Mouse (Mus musculus): ENCODE data around the gene Slc43a1. TPM values are rescaled to one million over a fixed set of nuclear protein-coding genes. Genes with fewer than 3 reads are reported as not detected.

Gene Slc43a1
- 39.0 and 41.0 TPM in 2 replicates for polyA plus RNA-seq (2012; rRNA removed; ENCODE audit: low replicate concordance)

DNA sequence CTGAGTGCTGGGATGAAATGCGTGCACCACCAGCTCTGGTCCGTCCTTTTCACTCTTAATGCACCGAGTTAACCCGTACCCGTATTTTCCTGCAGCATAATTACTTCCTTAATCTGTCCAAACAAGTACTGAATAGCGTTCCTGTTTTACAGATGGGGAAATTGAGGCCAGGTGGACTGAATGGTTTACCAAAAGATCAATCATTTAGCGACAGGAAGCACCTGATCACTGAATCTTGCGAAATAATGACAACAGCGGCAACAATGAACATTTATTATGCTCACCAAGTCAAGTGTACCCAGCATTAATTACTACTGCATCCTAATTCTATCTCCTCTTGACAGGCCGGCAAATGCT lies at the start of gene Slc43a1:
Slc43a1 (plus strand) TSS at position 258 of the 357 bp plus-strand sequence.

DNA sequence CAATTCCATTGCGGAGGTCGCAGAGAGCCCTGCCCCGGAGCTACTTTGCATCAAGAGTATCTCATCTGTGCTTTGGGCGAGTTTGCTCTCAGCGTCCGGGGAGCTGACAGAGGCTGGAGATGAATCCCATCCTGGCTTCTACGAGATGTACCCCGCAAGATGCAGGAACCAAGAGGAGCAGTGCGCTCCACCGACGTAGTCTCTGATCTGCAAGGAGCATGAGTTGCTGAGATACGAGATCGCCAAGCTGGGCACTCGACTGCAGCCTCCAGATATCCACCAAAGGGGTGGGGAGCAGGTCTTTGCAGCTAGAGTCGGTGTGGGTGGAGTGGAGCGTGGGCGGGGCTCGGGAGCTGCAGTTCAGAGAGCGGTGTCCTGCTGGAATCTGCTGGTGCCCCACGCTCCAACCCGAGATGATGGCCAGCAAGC lies 40.1 kb upstream of the Slc43a1 start, which contains the start of gene Ube2l6:
Ube2l6 (plus strand) TSS at position 336 of the 429 bp plus-strand sequence.

DNA sequence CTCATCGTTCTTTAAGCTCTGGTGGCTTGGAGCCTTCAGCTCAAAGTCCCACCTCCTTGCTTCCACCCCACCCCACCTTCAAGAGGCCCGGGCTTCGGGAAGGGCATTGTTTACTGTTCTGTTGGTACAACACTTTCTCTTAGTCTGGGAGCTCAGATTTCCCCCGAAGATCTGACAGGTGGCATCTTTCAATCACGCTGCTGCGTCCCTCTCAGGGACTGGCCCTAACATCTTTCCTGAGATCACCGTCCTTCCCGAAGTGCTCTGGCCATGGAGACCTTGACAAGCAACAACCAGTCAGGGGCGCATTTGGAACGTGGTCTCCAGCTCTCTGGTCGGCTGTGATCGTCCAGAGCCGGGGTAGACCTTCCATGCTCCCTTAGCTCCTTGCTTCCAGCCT lies 16.1 kb upstream of the Slc43a1 start, which contains the start of gene Smtnl1:
Smtnl1 (minus strand) TSS at position 101 of the 400 bp plus-strand sequence.

DNA sequence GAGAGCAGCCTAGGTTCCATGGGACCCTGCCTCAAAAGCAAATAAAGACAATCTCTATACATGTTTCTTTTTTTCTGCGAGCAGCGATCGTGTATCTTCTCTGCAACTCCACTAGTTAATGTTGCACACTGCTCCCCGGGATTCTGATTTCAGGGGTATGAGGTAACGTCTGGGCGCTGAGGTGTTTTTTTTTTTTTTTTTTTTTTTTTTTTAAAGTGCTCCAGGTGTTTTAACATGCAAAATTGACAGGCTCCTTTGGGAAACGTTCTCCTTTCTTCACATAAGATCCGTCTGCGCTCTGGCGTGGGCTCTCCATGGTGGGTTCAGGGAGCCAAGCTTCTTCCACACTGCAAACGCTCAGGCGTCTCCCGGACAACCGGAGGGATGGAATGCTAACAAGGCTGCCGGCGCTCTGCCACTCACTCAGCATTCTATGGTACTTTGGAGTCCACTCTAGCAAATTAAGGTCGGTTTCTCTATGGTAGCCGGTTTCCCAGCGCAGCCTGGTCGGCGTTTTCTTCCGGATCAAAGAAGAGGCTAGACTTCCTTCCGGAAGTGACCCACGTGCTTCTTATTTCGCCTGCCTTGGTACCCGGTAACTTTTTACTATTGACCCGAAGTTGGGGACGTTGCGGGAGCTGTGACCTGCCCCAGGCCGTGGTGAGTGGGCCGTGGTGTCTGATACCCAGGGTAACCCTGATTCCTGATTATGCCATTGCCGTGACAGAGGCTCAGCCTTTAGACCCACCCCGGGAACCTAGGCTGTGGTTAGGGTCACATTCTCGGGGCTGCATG lies 12.0 kb upstream of the Slc43a1 start, which contains the start of gene Timm10:
Timm10 (plus strand) TSS at position 510 of the 795 bp plus-strand sequence.

DNA sequence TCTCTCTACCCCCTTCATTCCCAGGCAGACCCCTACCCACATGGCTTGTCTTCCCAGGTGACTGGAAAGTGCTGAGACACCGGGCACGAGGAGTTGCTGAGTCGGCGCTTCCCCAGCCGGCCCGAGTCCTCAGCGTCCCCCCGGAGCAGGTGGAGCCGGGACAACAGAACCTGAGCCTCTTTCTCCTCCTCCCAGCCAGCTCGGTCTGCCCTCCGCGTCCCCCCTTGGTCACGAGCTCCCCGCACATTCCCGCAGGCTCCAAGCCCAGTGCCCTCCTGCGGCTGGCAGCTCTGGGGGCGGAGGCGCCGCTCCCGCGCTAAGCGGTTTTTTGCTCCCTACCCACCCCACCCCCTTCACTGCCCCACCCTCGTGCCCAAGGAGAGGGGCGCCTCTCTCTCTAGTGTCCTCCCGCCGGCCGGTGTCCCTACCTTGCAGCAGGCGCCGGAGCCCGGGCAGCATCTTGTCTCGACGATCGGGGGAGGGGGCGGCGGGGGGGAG lies 47.6 kb downstream of the Slc43a1 start, which contains the start of gene Rtn4rl2:
Rtn4rl2 (minus strand) TSS at position 477 of the 498 bp plus-strand sequence.

Other genes with a start within 250 kb of the Slc43a1 start
- gene Ctnnd1, start 188.1 kb upstream of the Slc43a1 start, polyA plus RNA-seq (2012; rRNA removed; ENCODE audit: low replicate concordance): 48.1 and 70.2 TPM in 2 replicates
- gene Btbd18, start 179.8 kb upstream of the Slc43a1 start, polyA plus RNA-seq (2012; rRNA removed; ENCODE audit: low replicate concordance): not detected in 2 replicates
- gene Selenoh, start 168.1 kb upstream of the Slc43a1 start, polyA plus RNA-seq (2012; rRNA removed; ENCODE audit: low replicate concordance): 32.7 and 68.5 TPM in 2 replicates
- not detected in 2 replicates for gene Gm28635, start 160.8 kb upstream of the Slc43a1 start, polyA plus RNA-seq (2012; rRNA removed; ENCODE audit: low replicate concordance)
- 9.4 and 10.1 TPM in 2 replicates for gene Med19, start 160.4 kb upstream of the Slc43a1 start, polyA plus RNA-seq (2012; rRNA removed; ENCODE audit: low replicate concordance)
- 98.4 and 120 TPM in 2 replicates for gene Tmx2, start 159.7 kb upstream of the Slc43a1 start, polyA plus RNA-seq (2012; rRNA removed; ENCODE audit: low replicate concordance)
- 45.2 and 59.9 TPM in 2 replicates for gene Zdhhc5, start 123.7 kb upstream of the Slc43a1 start, polyA plus RNA-seq (2012; rRNA removed; ENCODE audit: low replicate concordance)
- 8.0 and 15.5 TPM in 2 replicates for gene Clp1, start 111.5 kb upstream of the Slc43a1 start, polyA plus RNA-seq (2012; rRNA removed; ENCODE audit: low replicate concordance)
- 5.2 and 20.0 TPM in 2 replicates for gene Ypel4, start 104.8 kb upstream of the Slc43a1 start, polyA plus RNA-seq (2012; rRNA removed; ENCODE audit: low replicate concordance)
- gene Gm19426, start 95.2 kb upstream of the Slc43a1 start, polyA plus RNA-seq (2012; rRNA removed; ENCODE audit: low replicate concordance): 2.5 and 6.6 TPM in 2 replicates
- gene Serping1, start 63.4 kb upstream of the Slc43a1 start, polyA plus RNA-seq (2012; rRNA removed; ENCODE audit: low replicate concordance): 771 and 792 TPM in 2 replicates
- 43.8 and 67.0 TPM in 2 replicates for gene Ube2l6, start 40.0 kb upstream of the Slc43a1 start, polyA plus RNA-seq (2012; rRNA removed; ENCODE audit: low replicate concordance)
- not detected in 2 replicates for gene Smtnl1, start 16.2 kb upstream of the Slc43a1 start, polyA plus RNA-seq (2012; rRNA removed; ENCODE audit: low replicate concordance)
- gene Timm10, start 11.9 kb upstream of the Slc43a1 start, polyA plus RNA-seq (2012; rRNA removed; ENCODE audit: low replicate concordance): 62.2 and 63.0 TPM in 2 replicates
- gene Rtn4rl2, start 47.9 kb downstream of the Slc43a1 start, polyA plus RNA-seq (2012; rRNA removed; ENCODE audit: low replicate concordance): 9.8 and 12.4 TPM in 2 replicates
- 75.7 and 219 TPM in 2 replicates for gene Slc43a3, start 97.7 kb downstream of the Slc43a1 start, polyA plus RNA-seq (2012; rRNA removed; ENCODE audit: low replicate concordance)
- gene Prg2, start 141.6 kb downstream of the Slc43a1 start, polyA plus RNA-seq (2012; rRNA removed; ENCODE audit: low replicate concordance): 0.60 and 1.3 TPM in 2 replicates
- gene Prg3, start 149.4 kb downstream of the Slc43a1 start, polyA plus RNA-seq (2012; rRNA removed; ENCODE audit: low replicate concordance): not detected in 2 replicates
- 78.5 and 192 TPM in 2 replicates for gene Ssrp1, start 198.4 kb downstream of the Slc43a1 start, polyA plus RNA-seq (2012; rRNA removed; ENCODE audit: low replicate concordance)
- gene P2rx3, start 198.6 kb downstream of the Slc43a1 start, polyA plus RNA-seq (2012; rRNA removed; ENCODE audit: low replicate concordance): 0.64 and 1.4 TPM in 2 replicates
- 151 and 196 TPM in 2 replicates for gene Tnks1bp1, start 209.2 kb downstream of the Slc43a1 start, polyA plus RNA-seq (2012; rRNA removed; ENCODE audit: low replicate concordance)

All from subcutaneous adipose tissue, adult 2 months (tissue).